Mouse (Mus musculus): ENCODE measurements around the gene Tex10. TPM values are rescaled to one million over a fixed set of nuclear protein-coding genes. Genes with fewer than 3 reads are reported as not detected.

The Tex10 gene
- polyA plus RNA-seq, 1 experiment from 2014 or later: 34.2 TPM

- no peak overlapping the region for H3K9ac ChIP-seq (replicated peaks)
- peaks cover 5% of the 10 kb centered on the region; the same call in 1 of the 2 replicates for H3K36me3 ChIP-seq
- H3K4me1 ChIP-seq: no peaks in the 10 kb centered on the region
- no peaks in the 10 kb centered on the region for H3K9me3 ChIP-seq (replicated peaks)
- no peak overlapping the region for H3K4me2 ChIP-seq
- H3K4me3 ChIP-seq (replicated peaks): no peak overlapping the region
- H3K27me3 ChIP-seq (replicated peaks): no peaks in the 10 kb centered on the region
- 95% methylated on average over 3 of the region's 3 CpGs for WGBS
- H3K27ac ChIP-seq (replicated peaks): no peak overlapping the region
- no peak for ATAC-seq (ENCODE audit: low FRiP score)
These were observed 76.3 kb downstream of the Tex10 start for GRCm38 (mm10) chr4:48396949-48397348.

GRCm38 (mm10) chr4:48382506-48382905 lies 90.8 kb downstream of the Tex10 start:
- no peak for ATAC-seq (ENCODE audit: low FRiP score)
- H3K27me3 ChIP-seq (replicated peaks): no peaks in the 10 kb centered on the region
- no peaks in the 10 kb centered on the region for H3K36me3 ChIP-seq
- WGBS: 87% methylated on average over 5 of the region's 5 CpGs
- H3K9me3 ChIP-seq (replicated peaks): no peaks in the 10 kb centered on the region
- H3K27ac ChIP-seq (replicated peaks): no peak overlapping the region
- H3K4me1 ChIP-seq: no peaks in the 10 kb centered on the region
- H3K4me3 ChIP-seq (replicated peaks): no peak overlapping the region
- H3K9ac ChIP-seq (replicated peaks): no peak overlapping the region
- H3K4me2 ChIP-seq: no peak overlapping the region

GRCm38 (mm10) chr4:48380940-48381339 lies 92.3 kb downstream of the Tex10 start:
- H3K4me2 ChIP-seq: no peak overlapping the region
- no peak overlapping the region for H3K9ac ChIP-seq (replicated peaks)
- H3K27me3 ChIP-seq (replicated peaks): no peaks in the 10 kb centered on the region
- no peaks in the 10 kb centered on the region for H3K9me3 ChIP-seq (replicated peaks)
- 3% methylated on average over 2 of the region's 2 CpGs for WGBS
- H3K27ac ChIP-seq (replicated peaks): no peak overlapping the region
- no peaks in the 10 kb centered on the region for H3K36me3 ChIP-seq
- no peak overlapping the region for H3K4me3 ChIP-seq (replicated peaks)
- H3K4me1 ChIP-seq: no peaks in the 10 kb centered on the region
- no peak for ATAC-seq (ENCODE audit: low FRiP score)

Other genes starting within 250 kb of the Tex10 start
- gene Erp44, start 193.9 kb downstream of the Tex10 start, polyA plus RNA-seq (2015; fragmentation: Nextera tagmentation; extraction: Ambion mirVana): 60.5 and 69.6 TPM in 2 replicates
- gene Invs, start 193.7 kb downstream of the Tex10 start, polyA plus RNA-seq (2015; fragmentation: Nextera tagmentation; extraction: Ambion mirVana): 7.0 and 7.4 TPM in 2 replicates
- 20.7 and 26.8 TPM in 2 replicates for gene Msantd3, start 66.5 kb upstream of the Tex10 start, polyA plus RNA-seq (2015; fragmentation: Nextera tagmentation; extraction: Ambion mirVana)
- gene Tmeff1, start 111.7 kb upstream of the Tex10 start, polyA plus RNA-seq (2015; fragmentation: Nextera tagmentation; extraction: Ambion mirVana): 211 and 276 TPM in 2 replicates
- gene Cavin4, start 190.1 kb upstream of the Tex10 start, polyA plus RNA-seq (2015; fragmentation: Nextera tagmentation; extraction: Ambion mirVana): 1.3 and 2.3 TPM in 2 replicates

All from neural tube, embryonic 15.5 days (tissue).